Mouse (Mus musculus) urinary bladder, postnatal 4 days (tissue): ENCODE measurements around the gene Zfp260.

Experiments
- DNase-seq, 2 experiments: peaks; one replicate each; pipeline ENCODE4 v3.0.0; 2021 to 2022; ENCODE audit warnings: low spot score in 2 of 2

Zfp260 gene

GRCm38 (mm10) chr7:30122188-30122530 lies 27.6 kb downstream of the Zfp260 start:
- no peak for DNase-seq

DNA sequence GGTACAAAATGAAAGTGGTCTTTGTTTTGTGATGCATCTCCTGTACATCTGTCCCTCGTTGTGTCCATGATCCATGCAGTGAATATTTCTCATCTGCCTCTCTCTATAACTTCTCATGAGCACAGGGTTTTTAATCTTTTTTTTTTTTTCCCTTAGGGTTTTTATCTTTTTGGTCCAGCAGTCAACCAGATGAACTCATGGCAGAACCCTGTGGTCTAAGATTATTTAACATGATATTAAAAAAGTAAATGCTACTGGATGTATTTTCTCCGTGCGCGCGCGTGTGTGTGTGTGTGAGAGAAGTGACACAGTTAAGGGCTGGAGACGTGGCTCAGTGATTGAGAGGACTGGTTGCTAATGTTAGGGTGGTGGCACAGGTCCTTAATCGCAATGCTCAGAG lies 35.3 kb downstream of the Zfp260 start:
- no peak for DNase-seq

DNA sequence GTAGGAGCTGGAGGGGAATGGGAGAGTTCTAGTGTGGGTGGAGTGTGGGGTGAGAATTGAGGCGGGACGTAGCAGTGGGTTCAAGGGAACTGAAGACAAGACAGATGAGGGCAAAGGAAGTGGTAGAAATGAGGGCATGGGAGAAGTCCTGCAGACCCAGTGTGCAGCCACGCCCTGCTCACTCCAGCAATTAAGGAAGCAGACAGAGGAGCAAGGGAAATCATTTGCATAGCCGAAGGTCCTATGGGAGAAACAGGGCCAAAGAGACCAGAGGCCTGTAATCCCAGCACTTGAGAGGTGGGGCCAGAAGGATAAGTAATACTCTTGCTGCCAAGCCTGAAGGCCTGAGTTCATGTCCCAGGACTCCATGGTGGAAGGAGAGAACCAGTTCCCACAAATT lies 37.8 kb downstream of the Zfp260 start:
- DNase-seq = no peak

- no peak for DNase-seq
Observed at GRCm38 (mm10) chr7:30136826-30137225, 42.2 kb downstream of the Zfp260 start.

DNA sequence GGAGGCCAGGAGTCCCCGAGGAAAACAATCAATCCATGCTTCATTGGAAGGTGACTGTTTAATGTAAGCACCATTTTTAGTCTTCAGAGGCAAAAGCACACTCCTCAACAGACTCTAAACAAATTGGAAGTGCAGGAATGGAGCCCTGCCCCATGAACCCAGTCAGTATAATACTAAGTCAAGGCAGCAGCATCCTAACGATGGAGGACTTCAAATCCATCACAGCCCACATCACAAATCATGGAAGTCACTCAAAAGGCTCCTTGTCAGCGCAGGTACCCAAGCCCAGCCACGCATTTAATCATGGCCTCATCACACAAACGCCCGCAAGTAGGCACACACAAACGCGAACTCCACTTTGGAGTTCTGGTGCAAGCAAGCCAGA lies 48.6 kb downstream of the Zfp260 start:
- DNase-seq = no peak

- DNase-seq = peak; percentile 80 to 81
Observed at GRCm38 (mm10) chr7:30143555-30144209, 49.1 kb downstream of the Zfp260 start.

DNA sequence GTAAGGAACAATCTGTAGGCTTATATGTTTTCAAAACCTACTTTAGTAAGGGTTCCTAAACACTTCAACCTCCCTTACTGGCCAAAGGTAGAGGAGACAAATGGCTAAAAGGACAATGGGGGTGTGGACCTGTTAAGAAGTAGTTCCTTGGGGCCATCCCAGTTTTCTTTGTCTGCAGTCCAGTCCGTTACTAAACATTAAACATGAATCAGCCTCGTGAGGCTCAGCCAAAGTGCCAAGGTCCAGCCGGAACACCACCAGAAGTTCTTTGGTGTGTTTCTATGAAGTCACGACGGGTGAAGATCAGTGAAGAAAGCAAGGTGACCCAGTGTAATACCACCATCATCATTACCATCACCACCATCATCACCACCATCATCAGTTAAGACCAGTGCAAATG lies 52.4 kb downstream of the Zfp260 start:
- DNase-seq = no peak

GRCm38 (mm10) chr7:30154040-30154439 lies 59.5 kb downstream of the Zfp260 start:
- DNase-seq = no peak

GRCm38 (mm10) chr7:30155507-30155906 lies 60.9 kb downstream of the Zfp260 start:
- DNase-seq = no peak
